Mouse (Mus musculus) retina, postnatal 1 day (tissue): ENCODE data around the gene Terb2.

Source experiments
- DNase-seq: peaks from one replicate; pipeline ENCODE4 v3.0.0-alpha.2; 2012

Terb2 gene

DNA sequence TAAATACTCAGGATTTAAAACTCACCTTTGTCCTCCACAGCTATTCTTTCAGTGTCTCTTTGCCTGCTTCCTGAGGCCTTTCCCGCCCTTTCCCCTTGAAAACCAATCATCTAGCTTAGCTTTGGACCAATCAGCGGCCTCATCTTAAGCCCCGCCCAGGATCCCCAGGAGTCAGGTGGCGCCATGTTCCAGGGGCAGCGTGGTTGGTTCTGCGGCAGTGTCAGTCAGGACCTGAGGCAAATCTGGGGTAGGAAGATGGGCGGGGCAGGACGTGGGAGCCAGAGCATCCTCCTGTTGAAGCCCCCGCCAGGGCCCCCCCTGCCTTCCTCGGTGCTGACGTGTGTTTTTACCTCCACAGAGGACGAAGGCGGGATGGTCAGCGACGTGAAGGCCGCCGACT, at the start of gene Terb2, which contains the start of gene Patl2:
Terb2 (plus strand) TSS at position 167 of the 400 bp plus-strand sequence.
Patl2 (minus strand) TSS at position 84 of the 400 bp plus-strand sequence.
- no peak for DNase-seq

DNA sequence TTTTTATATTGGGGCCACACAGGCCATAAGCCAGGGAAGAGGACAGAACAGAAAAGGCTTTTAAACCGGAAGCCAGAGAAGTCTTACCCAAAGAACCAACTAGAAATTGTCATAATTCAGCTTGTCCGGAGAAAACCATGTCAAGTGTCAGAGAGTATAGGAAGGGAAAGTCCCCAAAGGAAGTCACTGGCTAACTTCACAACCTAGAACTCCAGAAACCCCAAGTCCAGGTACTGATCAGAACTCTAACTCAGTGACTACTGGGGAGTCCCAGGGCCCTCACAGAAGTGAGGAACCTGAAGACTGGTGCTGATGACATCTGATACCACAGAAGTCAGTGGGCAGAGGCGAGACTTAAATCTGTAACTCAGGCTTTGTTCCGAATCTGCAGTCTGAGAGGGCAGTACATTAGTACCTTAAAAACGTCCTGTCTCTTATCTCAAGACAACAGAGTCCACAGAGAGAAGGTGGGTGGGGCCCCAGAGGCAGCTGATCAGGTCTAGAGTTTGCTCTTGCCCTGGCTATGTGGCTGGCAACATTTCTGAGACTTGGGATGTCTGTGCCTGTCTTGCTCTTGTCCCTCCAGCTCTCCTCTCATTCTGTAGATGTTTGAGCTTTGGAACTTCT, 48.1 kb upstream of the Terb2 start:
- DNase-seq = no peak

DNA sequence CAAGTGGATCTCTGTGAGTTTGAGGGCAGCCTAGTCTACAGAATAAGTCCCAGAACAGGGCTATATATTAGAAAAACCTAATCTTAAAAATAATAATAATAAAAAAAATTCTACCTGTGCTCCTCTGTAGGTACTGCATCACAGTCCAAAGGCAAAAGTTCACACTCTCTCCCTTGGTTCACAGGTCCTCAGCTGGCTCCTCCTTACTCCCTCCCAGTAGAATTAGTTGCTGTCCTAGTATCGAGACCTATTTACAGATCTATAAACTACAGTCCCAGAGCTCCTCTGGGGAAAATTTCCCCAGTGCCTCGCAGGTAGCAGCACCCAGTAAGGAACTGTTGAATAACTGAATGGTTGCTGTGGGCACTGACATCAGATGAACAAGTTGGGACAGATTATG, 45.3 kb upstream of the Terb2 start:
- DNase-seq = no peak

DNA sequence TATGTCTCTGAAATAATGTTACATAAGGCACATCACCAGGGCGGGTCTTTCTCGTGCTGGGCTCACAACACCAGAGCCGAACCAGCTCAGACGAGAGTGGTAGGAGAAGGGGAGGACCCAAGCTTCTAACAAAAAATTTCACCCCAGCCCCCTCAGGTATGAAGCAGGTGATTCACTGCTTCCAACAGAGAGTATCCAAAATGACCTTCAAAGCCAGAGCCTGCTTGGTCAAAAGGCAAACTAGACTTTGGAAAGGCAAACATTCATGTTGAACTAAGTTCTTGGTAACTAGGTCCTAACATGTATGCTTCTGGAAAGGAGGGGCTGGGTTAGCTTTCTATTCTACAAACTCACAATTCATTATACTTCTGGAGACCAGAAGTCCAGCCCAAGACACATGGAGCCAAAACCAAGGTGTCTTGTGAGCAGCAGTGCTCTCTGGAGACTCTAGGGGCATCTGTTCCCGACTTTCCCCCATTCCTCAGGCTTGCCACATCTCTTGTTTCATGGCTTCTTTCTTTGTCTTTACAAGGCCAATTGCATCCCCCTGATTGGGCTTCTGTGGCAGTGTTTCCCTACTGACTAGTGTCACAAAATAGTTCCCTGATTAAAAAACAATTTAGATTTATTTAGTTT, 44.6 kb upstream of the Terb2 start:
- DNase-seq = peak; percentile 15

DNA sequence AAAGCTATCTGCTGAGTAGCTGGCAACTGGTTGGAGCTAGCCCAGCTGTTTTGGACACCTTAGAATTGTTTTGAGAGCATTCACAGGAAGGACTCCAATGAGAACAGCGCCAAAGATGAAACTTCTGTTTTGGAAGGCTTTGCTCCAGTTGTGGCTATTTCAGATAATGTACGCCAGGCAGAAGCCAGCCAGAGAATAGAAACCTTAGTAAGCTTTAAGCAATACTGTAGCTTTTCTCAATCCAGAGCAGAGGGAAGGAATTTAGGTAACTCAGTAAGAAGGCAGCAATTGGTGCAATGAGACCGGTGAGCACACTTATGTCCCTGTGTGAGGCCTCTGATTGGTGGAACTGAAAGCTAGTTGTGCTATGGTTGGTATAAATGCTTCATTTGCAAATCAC, 43.0 kb upstream of the Terb2 start:
- no peak for DNase-seq

DNA sequence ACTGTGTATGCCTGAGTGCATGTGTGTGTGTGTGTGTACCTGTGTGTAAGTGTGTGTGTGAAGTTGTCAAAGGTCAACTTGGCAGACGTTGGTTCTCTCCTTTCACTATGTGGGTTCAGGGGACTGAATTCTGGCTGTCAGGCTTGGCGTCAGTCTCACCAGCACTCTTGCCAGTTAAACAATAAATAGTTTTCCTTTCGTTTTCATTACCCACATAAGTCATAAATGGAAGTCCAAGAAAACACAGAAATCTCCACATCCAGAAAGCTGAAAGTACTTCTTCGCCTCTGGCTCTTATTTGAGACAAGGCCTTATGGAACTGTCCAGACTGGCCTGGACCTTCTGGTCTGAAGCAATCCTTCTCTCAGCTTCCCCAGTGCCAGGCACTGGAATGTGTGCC, 40.3 kb upstream of the Terb2 start:
- no peak for DNase-seq

DNA sequence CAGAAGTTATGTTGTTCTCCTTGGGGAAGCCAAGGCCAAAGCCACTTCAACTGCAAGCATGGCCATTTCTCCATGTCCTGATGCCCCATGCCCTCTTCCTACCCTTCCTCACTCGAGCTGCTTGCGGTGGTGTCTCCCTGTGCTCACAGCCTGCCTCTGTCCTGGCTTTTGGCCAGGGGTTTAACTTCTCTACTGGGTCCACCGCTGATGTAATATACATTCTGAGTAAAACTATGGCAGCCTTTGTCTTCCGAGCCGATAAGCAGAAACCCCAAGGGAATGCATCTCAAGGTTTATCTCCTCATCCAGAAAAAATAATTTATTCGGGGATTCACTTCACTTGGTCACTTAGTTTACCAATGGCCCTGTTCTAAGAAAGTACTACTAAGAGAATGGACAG, 39.4 kb upstream of the Terb2 start:
- DNase-seq = peak; percentile 10

DNA sequence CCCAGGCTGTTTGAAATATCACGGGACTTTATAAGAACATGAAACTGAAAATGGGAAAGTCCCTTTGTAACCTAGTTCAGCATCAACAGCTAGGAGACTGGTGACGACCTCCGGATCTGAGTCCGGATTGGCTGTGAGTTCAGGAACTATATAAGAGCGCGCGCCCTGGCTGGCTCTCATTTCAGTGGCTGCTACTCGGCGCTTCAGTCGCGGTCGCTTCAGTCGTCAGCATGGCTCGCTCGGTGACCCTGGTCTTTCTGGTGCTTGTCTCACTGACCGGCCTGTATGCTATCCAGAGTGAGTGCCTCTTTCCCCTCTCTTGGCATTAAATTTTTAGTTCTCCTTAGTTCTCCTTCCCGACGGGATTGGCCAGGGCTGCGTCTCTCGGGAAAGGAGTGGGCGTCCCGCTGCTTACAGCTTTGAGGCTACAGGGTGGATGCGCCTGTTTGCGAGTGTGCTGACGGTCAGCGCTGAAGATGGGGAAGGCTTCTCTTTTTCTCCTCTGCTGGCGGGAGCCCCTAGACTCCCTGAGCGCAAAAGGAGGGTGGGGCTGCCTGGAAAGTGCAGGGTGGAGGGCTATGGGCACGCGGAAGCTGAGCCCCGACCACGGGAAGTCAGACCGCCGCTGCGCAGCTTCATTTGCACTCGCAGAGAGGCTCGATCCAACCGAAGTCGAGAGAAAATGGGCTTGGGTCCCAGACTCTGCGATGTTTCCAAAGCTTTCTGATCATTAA, 38.4 kb upstream of the Terb2 start, which contains the start of gene B2m:
B2m (plus strand) TSS at position 179 of the 734 bp plus-strand sequence.
- peak; percentile 95 for DNase-seq

DNA sequence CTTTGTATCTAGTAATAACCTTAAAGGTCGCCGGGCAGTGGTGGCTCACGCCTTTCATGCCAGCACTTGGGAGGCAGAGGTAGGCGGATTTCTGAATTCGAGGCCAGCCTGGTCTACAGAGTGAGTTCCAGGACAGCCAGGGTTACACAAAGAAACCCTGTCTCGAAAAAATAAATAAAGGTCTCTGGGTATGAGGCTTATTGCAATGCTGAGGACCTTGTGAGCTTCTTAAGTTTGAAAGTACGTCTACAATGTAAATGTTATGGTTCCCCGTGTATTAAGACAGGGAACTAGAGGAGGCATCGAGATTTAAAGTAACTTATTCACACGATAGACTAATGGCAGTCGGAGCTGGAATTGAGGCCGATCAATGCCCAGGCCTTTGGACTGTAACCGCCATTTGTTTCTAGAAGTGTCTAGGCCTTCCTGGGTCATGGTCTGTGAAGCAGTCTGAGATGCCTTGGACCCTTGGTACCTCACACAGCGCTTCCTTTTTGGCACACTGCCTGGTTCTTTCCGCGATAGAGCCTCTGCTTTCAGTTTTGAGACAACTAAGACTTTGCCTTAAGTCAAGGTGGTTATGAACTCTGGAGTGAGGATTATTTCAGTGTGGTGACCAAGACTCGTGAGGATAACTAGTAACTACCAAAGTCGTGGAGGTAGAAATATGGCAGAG, 37.7 kb upstream of the Terb2 start:
- DNase-seq = peak; percentile 43

DNA sequence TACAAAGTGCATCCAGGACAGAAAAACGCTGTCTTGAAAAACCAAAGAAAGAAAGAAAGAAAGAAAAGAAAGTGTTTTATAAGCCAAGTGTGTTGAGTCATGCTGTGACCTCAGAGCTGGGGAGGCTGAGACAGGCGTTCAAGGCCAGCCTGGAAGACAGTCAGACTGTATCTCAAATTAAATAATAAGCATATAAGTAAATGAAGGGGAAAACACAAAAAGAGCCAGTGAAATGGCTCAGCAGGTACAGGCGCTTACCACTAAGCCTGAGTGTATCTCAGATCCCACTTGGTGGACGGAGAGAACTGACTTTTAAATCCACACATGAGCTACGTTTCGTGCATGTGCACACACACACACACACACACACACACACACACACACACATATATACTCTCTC, 36.8 kb upstream of the Terb2 start:
- no peak for DNase-seq

DNA sequence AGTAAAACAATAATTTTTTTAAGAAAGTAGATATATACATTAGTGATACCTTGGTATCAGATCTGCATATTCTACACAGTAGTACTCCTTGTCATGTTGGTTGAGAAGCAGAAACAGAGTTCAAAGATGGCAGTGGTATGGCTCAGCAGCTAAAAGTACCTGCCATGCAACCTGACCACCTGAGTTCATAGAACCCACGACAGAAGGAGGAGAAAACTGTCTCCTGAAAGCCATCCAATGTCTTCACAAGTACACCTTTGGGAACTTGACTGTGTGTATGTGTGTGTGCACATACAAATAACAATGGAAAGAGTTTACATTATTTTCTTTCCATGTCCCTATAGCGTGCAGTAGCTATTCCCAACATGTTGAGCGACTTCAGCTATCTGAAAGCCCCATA, 36.4 kb upstream of the Terb2 start:
- no peak for DNase-seq

DNA sequence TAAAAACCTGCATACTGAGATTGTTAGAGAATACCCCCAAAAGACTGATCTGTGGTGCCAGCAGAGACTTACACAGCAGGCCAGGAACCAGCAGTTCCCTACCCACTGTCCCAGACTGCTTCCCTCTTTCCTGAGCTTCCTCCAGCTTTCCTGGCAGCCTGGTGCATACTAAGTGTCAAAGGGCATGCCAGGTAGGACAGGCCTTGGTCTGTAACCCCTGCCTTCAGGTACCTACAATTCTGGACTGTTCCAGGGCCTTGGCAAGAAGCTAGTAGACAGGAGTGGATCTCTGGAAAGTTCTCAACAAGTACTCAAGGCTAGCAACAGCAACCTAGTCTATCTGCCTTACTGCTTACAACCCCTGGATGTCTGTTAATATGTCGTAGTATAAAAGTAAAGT, 34.9 kb upstream of the Terb2 start:
- no peak for DNase-seq

DNA sequence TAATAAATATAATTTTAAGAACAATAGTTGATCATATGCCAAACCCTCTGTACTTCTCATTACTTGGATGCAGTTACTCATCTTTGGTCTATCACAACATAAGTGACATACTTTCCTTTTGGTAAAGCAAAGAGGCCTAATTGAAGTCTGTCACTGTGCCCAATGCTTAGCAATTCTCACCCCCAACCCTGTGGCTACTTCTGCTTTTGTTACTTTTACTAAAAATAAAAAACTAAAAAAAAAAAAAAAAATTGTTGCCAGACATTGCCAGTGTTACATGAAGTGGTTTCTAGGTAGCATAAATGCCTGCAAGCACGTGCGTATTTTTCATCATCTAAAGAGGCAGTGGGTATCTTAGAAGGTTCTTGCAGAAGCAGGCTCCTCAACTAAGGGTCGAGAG, 33.2 kb upstream of the Terb2 start:
- no peak for DNase-seq

DNA sequence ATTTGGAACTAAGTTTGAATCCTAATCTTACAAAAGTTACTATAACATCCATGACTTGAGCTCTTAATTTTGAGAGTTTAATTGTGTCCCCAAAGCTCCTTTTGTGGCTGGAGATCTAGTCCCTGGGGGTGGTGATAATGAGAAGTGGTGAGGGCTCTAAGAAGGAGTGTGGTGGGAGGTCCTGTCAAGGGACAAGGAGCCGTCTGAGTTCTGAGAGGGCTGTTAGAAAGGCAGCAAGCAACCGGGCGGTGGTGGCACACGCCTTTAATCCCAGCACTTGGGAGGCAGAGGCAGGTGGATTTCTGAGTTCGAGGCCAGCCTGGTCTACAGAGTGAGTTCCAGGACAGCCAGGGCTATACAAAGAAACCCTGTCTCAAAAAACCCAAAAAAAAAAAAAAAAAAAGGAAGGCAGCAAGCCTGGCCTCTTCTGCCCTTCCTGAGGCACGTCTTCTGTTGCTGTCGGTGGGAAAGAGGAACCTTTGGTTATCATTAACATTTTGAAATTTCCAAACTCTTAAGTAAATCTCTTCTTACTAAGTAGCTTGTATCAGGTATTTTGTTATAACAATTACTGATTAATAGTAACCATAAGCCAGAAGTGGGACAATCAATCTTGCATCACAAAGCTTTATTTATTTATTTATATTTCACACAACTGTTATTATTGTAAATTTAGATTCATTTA, 32.2 kb upstream of the Terb2 start:
- no peak for DNase-seq

DNA sequence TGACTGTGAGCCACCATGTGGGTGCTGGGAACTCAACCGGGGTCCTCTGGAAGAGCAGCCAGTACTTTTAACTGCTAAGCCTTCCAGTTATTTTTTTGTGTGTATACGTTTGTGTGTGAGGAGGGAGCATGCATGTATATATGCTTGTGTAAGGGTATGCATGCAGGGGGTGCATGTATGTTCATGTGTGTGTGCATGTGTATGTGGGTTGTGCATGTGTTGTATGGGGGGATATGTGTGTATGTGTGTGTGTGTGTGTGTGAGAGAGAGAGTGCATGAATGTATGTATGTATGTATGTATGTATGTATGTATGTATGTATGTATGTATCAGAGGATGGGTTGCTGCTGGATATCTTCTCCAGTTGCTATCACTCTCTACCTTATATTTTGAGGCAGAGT, 31.6 kb upstream of the Terb2 start:
- no peak for DNase-seq

DNA sequence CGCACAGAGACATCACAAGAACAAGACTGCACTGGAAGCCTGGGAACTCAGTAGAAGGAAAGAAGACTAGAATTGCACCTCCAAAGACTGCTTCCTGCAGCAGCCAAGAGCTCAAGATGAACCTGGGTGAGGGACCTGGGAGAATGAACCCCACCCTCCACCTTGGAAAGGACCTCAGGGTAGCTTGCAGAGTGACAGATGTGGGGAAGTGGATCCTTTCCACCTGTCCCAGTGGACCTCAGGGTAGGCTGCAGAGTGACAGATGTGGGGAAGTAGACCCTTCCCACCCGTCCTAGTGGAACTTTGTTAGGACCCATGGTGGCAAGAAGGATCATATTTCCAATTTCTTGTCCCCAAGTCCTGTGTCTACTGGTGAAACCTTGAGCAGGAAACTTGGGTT, 30.8 kb upstream of the Terb2 start:
- DNase-seq = no peak

DNA sequence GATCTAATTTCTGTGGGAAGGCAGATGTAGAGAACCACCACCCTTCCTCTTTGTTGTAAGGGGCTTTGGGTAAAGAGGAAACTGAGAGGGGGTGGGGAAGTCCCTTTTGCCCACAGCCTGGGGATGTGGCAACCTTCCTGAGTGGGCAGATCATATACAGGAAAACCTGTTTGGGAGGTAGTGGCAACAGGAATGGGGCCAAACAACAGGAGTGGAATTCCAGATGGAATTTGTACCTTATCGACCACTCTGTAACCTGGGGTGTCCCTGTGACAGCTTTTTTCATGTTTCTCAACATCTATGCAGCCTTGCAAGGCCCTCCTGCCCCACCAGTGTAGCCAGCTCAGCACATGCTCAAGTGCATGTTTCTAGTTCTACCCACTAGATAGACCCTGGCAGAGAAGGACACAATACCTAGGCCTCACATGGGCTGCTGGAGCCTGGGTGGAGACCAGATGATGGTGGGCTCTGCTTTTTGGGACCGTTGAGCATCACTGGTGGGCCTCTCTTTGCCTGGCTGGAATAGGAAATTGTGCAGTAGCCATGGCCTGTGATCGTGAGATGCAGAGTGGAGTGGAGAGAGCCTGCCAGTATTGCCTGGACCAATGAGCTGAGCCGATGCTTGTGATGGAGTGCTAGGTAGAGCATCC, 29.9 kb upstream of the Terb2 start:
- DNase-seq = no peak

DNA sequence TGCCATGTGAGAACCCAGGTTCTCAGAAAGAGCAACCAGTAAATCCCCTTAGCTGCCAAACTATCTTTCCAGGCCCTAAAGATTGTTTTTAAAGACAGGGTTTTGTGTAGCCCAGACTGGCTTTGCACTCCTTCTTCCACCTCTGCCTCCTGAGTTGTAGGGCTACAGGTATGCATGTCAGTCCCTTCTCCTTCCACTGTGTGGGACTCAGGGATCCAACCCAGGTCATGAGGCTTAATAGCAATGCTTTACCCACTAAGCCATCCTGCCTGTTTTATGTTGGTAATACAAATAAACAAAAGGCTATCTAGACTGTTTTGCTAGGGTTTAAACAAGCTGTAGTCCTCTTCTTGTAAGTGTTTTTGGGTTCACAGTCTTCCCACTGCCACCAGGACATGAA, 28.5 kb upstream of the Terb2 start:
- no peak for DNase-seq

DNA sequence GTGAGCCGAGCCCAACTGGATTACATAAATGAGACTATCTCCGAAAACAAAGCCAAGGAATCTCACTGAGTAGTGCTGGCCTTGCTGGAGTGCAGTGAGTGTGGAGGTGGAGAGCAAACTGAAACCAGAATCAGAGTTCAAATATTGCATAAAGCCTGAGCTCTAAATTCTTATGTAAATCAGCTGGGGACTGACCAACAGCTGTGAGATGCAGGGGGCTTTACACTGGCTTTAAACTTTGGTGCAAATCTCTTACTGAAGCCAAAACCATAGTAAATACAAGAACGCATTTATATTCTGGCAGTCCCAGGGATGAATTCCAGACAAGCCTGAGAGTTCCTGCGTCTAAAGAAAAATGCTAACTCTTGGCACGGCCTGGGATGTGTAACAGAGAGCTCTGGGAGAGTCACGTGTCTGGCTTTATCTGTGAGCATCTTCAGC, 27.7 kb upstream of the Terb2 start:
- no peak for DNase-seq

DNA sequence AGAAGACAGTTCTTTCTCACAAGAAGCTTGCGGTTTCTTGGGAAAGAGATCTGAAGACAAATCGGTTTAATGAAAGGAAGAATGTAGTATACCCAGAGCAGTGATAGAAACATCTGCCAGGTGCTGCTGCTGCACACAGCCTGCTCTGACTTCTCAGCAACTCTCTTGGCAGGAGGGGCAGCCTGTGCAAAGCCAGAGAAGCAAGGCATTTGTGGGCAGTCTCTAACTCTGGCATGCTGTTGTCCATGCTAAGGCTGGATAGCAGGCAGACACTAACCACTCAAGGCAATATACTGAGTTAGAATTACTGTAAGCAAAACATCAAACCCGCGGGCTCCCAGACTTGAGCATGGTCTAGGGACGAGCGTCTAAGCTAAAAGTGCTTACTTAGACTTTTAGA, 26.4 kb upstream of the Terb2 start:
- DNase-seq = no peak

DNA sequence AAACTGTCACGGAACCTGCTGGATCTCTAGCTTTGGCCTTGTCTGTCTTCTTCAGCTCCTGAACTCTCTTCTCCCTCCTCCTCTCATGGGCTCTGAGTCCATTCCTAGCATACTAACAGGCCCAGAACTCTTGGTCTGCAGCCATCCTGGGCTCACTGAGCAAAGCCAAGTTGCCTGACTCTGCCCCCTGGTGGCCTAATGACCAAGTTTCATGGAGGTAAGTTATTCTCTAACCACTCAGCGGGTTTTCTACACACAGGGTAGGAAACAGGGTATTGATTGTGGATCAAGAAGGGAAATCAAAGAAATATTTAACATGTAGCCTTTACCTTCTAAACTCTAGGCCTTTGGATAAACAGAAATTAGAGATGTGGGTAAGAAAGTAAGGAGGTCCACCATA, 25.4 kb upstream of the Terb2 start, which contains the start of gene Trim69:
Trim69 (plus strand) TSS at position 21 of the 400 bp plus-strand sequence.
- DNase-seq = peak; percentile 81

DNA sequence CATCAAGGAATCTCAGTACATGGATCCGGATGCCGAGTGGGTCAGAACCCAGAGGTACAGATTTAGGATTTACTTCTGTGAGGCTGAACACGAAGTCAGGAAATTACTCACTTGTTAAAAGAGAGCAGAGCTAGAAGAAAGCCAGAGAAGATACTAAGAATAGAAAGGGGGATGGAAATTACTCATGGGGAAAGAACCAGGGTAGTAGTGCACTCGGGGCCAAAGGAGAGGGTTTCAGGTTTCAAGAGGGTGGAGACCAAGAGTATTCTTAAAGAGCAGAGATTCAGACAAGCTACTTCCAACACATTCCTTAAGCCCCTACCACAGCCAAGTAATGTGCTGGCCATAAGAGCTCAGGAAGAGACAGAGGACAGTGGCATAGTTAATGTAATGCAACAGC, 24.5 kb upstream of the Terb2 start:
- no peak for DNase-seq
